8 mouse cellular contexts compared by ENCODE assay signal in the genomic region with DNA sequence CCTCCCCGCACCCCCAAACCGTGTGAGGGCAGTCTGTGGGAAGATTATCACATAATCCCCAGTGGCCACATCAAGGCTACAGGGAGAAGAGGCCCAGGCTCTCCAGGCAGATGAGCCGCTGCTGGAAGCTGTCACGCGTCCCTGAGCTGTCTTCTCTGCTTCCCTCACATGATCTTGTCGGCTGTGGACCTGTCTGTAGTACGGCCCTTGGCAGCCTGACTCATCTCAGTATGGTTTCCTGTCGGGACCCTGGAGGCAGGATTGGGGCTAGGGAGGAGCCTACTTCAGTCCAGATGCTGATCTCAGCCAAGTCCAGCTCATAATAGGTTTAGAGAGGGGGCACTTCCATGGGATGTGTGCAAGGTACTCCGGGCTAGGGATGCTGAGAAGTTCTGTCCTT. TPM values are rescaled to one million over a fixed set of nuclear protein-coding genes. Genes with fewer than 3 reads are reported as not detected.
DNase-seq lines count a peak whose midpoint lies in the region; ATAC-seq and TF ChIP-seq lines count a peak whose summit lies in the region.
"Had no signal": no experiment of that assay in that cellular context is flagged by ENCODE, and none has a peak within 500 bp of the region (broad histone marks: within the 10 kb centered on the region; RNA-seq: fewer than 3 reads in every experiment).

No protein-coding gene starts in this region.

- 42% methylated on average over 9 of the region's 9 CpGs for WGBS in intestine, embryonic 16.5 days
- WGBS in intestine, postnatal 0 days, result 58% methylated on average over 9 of the region's 9 CpGs
- 18% methylated on average over 9 of the region's 9 CpGs for WGBS in liver, embryonic 12.5 days (ENCODE audit: insufficient replicate concordance)

- TF ChIP-seq EP300 in ES-Bruce4 (IDR thresholded peaks at IDR 0.05; ENCODE audit: insufficient read depth, low read depth, low read length), result no peak

- no peaks in the 10 kb centered on the region for H3K27me3 ChIP-seq in intestine, embryonic 16.5 days (replicated peaks; ENCODE audit: control insufficient read depth, insufficient read depth, low read length)
- no peaks in the 10 kb centered on the region for H3K27me3 ChIP-seq in intestine, postnatal 0 days (replicated peaks; ENCODE audit: control insufficient read depth, insufficient read depth, low read length)
- H3K27me3 ChIP-seq in ES-Bruce4 (ENCODE audit: control insufficient read depth, insufficient read depth, low read length, poor library complexity, severe bottlenecking), result no peaks in the 10 kb centered on the region
- peaks cover 15% of the 10 kb centered on the region; the same call in 1 of the 2 replicates for H3K27me3 ChIP-seq in liver, embryonic 12.5 days (replicated peaks)

- DNase-seq in NIH3T3 (ENCODE audit: low read depth), result peak; percentile 83
- DNase-seq in lung, adult 18-20 months, result no peak
- DNase-seq in layer of hippocampus, adult 8-10 months (ENCODE audit: low spot score in 2 of 2), result no peak
- DNase-seq: kidney, adult 2 months had no signal

- H3K27ac ChIP-seq in intestine, embryonic 16.5 days (ENCODE audit: low read length), result no peak overlapping the region
- H3K27ac ChIP-seq in intestine, postnatal 0 days (ENCODE audit: low read depth, low read length), result no peak overlapping the region
- no peak overlapping the region for H3K27ac ChIP-seq in ES-Bruce4 (ENCODE audit: insufficient read depth, low read length)
- peak overlapping the region; percentile 96 for H3K27ac ChIP-seq in liver, embryonic 12.5 days

- no peak for ATAC-seq in intestine, embryonic 16.5 days
- ATAC-seq in intestine, postnatal 0 days, result no peak
- no peak for ATAC-seq in liver, embryonic 12.5 days

- no peak for TF ChIP-seq POLR2A in ES-Bruce4 (IDR thresholded peaks at IDR 0.05; ENCODE audit: insufficient read depth, low read length)

- H3K4me1 ChIP-seq in intestine, embryonic 16.5 days (ENCODE audit: control insufficient read depth, insufficient read depth, low read length), result peaks cover 25% of the 10 kb centered on the region; the same call in 1 of the 2 replicates
- 0 out of 2 replicates have a peak, but pooled peaks cover 4% of the 10 kb centered on the region for H3K4me1 ChIP-seq in intestine, postnatal 0 days (replicated peaks; ENCODE audit: control insufficient read depth, insufficient read depth, low read length)
- peaks cover 23% of the 10 kb centered on the region for H3K4me1 ChIP-seq in ES-Bruce4 (ENCODE audit: control insufficient read depth, insufficient read depth, low read length)
- peaks cover 65% of the 10 kb centered on the region for H3K4me1 ChIP-seq in liver, embryonic 12.5 days

- no peak for TF ChIP-seq CTCF in intestine, postnatal 0 days (IDR thresholded peaks at IDR 0.05; ENCODE audit: low read depth)
- TF ChIP-seq CTCF in ES-Bruce4 (IDR thresholded peaks at IDR 0.05; ENCODE audit: low read depth, low read length), result no peak

- no peak overlapping the region for H3K4me2 ChIP-seq in intestine, embryonic 16.5 days (ENCODE audit: low read depth, low read length)
- no peak overlapping the region for H3K4me2 ChIP-seq in intestine, postnatal 0 days (replicated peaks; ENCODE audit: low read depth)
- peak overlapping the region; percentile 67 for H3K4me2 ChIP-seq in liver, embryonic 12.5 days

- H3K4me3 ChIP-seq in intestine, embryonic 16.5 days (ENCODE audit: low read length), result no peak overlapping the region
- H3K4me3 ChIP-seq in intestine, postnatal 0 days (ENCODE audit: low read depth, low read length), result no peak overlapping the region
- H3K4me3 ChIP-seq in ES-Bruce4 (ENCODE audit: low read depth, low read length), result 0 out of 2 replicates have a peak overlapping the region, but pooled peaks have one; percentile 0
- peak overlapping the region; percentile 41 for H3K4me3 ChIP-seq in liver, embryonic 12.5 days

- no peaks in the 10 kb centered on the region for H3K36me3 ChIP-seq in intestine, embryonic 16.5 days (ENCODE audit: control insufficient read depth, insufficient read depth, low read length)
- H3K36me3 ChIP-seq in intestine, postnatal 0 days (ENCODE audit: control insufficient read depth, insufficient read depth), result no peaks in the 10 kb centered on the region
- no peaks in the 10 kb centered on the region for H3K36me3 ChIP-seq in ES-Bruce4 (ENCODE audit: control insufficient read depth, insufficient read depth, low read length, poor library complexity, severe bottlenecking)
- H3K36me3 ChIP-seq in liver, embryonic 12.5 days, result no peaks in the 10 kb centered on the region

- H3K9me3 ChIP-seq in intestine, embryonic 16.5 days (ENCODE audit: control insufficient read depth, low read length), result no peaks in the 10 kb centered on the region
- H3K9me3 ChIP-seq in intestine, postnatal 0 days (ENCODE audit: control insufficient read depth), result no peaks in the 10 kb centered on the region
- H3K9me3 ChIP-seq in ES-Bruce4 (replicated peaks; ENCODE audit: control insufficient read depth, insufficient read depth, low read length, poor library complexity, severe bottlenecking), result no peaks in the 10 kb centered on the region
- no peaks in the 10 kb centered on the region for H3K9me3 ChIP-seq in liver, embryonic 12.5 days (replicated peaks)

- peak overlapping the region; percentile 4; the same call in 1 of the 2 replicates for H3K9ac ChIP-seq in intestine, embryonic 16.5 days (ENCODE audit: low read depth, low read length)
- no peak overlapping the region for H3K9ac ChIP-seq in intestine, postnatal 0 days (ENCODE audit: low read depth, low read length)
- no peak overlapping the region for H3K9ac ChIP-seq in ES-Bruce4 (ENCODE audit: low read depth, poor library complexity, severe bottlenecking)
- peak overlapping the region; percentile 64 for H3K9ac ChIP-seq in liver, embryonic 12.5 days

RNA-seq across cellular contexts. Expression of gene Rpl3, which starts 7.1 kb away (rescaled TPM):
- polyA plus RNA-seq in intestine, embryonic 16.5 days (2015; fragmentation: Nextera tagmentation; extraction: Ambion mirVana), result 1,018 and 1,133 TPM in 2 replicates
- polyA plus RNA-seq in intestine, postnatal 0 days (2015; fragmentation: Nextera tagmentation; extraction: Ambion mirVana), result 436 and 450 TPM in 2 replicates
- polyA plus RNA-seq in ES-Bruce4 (2011; ENCODE audit: insufficient read depth, insufficient read length, low read depth, missing spikeins), result 2,815 and 3,044 TPM in 2 replicates
- polyA plus RNA-seq in liver, embryonic 12.5 days (2016; fragmentation: Nextera tagmentation; extraction: Ambion mirVana), result 912 and 924 TPM in 2 replicates
- total RNA-seq in layer of hippocampus, adult 8-10 months (2022), result 100 to 1,000 TPM; 431 to 611 (median 527) TPM

RNA-seq across cellular contexts. Expression of gene Syngr1, which starts 7.7 kb away (rescaled TPM):
- 15.2 and 16.0 TPM in 2 replicates for polyA plus RNA-seq in intestine, embryonic 16.5 days (2015; fragmentation: Nextera tagmentation; extraction: Ambion mirVana)
- 6.8 and 10.4 TPM in 2 replicates for polyA plus RNA-seq in intestine, postnatal 0 days (2015; fragmentation: Nextera tagmentation; extraction: Ambion mirVana)
- 30.7 and 32.3 TPM in 2 replicates for polyA plus RNA-seq in ES-Bruce4 (2011; ENCODE audit: insufficient read depth, insufficient read length, low read depth, missing spikeins)
- polyA plus RNA-seq in liver, embryonic 12.5 days (2016; fragmentation: Nextera tagmentation; extraction: Ambion mirVana), result 20.4 and 21.9 TPM in 2 replicates
- 100 to 1,000 TPM; 383 to 406 (median 399) TPM for total RNA-seq in layer of hippocampus, adult 8-10 months (2022)

RNA-seq across cellular contexts. Expression of gene Tab1, which starts 34.1 kb away (rescaled TPM):
- 28.2 and 29.6 TPM in 2 replicates for polyA plus RNA-seq in intestine, embryonic 16.5 days (2015; fragmentation: Nextera tagmentation; extraction: Ambion mirVana)
- polyA plus RNA-seq in intestine, postnatal 0 days (2015; fragmentation: Nextera tagmentation; extraction: Ambion mirVana), result 12.6 and 13.6 TPM in 2 replicates
- polyA plus RNA-seq in ES-Bruce4 (2011; ENCODE audit: insufficient read depth, insufficient read length, low read depth, missing spikeins), result 13.5 and 15.6 TPM in 2 replicates
- polyA plus RNA-seq in liver, embryonic 12.5 days (2016; fragmentation: Nextera tagmentation; extraction: Ambion mirVana), result 18.5 and 18.9 TPM in 2 replicates
- total RNA-seq in layer of hippocampus, adult 8-10 months (2022), result 10 to 100 TPM; 27.3 to 29.5 (median 29.0) TPM

Comparison
In these comparisons a context has a peak if more than half of its experiments do, and no peak if none do; other contexts are left out.
1. H3K9ac ChIP-seq: peak in intestine, embryonic 16.5 days (single experiment) and liver, embryonic 12.5 days (single experiment); none in intestine, postnatal 0 days (single experiment) and ES-Bruce4 (single experiment).
2. H3K4me3 ChIP-seq: peak in ES-Bruce4 (single experiment) and liver, embryonic 12.5 days (single experiment); none in intestine, embryonic 16.5 days (single experiment) and intestine, postnatal 0 days (single experiment).